Mouse (Mus musculus) kidney, embryonic 16.5 days (tissue): ENCODE results near the gene Tmem214. TPM values are rescaled to one million over a fixed set of nuclear protein-coding genes. Genes with fewer than 3 reads are reported as not detected.
A peak's percentile ranks its signal among the peaks of the same experiment; 100 is the strongest.

Source experiments
- ATAC-seq: fragments of 200-750 bp; cut with Nextera tagmentation; 2 replicates; pipeline ENCODE4 v1.8.0; 2017; ENCODE audit warnings: moderate TSS enrichment; ENCODE audit not compliant: low FRiP score, low TSS enrichment
- H3K27ac ChIP-seq: fragments of 300-500 bp; sonication (generic); 2 replicates; pipeline ENCODE4 v1.5.1; 2014; ENCODE audit warnings: low read length
- H3K27me3 ChIP-seq: fragments of 300-500 bp; sonication (generic); 2 replicates; pipeline ENCODE4 v1.6.1; 2014; ENCODE audit warnings: low read length, control low read depth, mixed read lengths; ENCODE audit not compliant: insufficient read depth
- H3K36me3 ChIP-seq: fragments of 300-500 bp; sonication (generic); 2 replicates; pipeline ENCODE4 v1.6.1; 2014; ENCODE audit warnings: low read length, control low read depth, mixed read lengths; ENCODE audit not compliant: insufficient read depth
- H3K4me1 ChIP-seq: fragments of 300-500 bp; sonication (generic); 2 replicates; pipeline ENCODE4 v1.6.1; 2014; ENCODE audit warnings: low read length, control low read depth, mixed read lengths; ENCODE audit not compliant: insufficient read depth
- H3K4me2 ChIP-seq: fragments of 300-500 bp; sonication (generic); replicated peaks from 2 replicates; pipeline ENCODE4 v1.6.1; 2014; ENCODE audit warnings: low read depth, low read length
- H3K4me3 ChIP-seq: fragments of 300-500 bp; sonication (generic); 2 replicates; pipeline ENCODE4 v1.5.1; 2014; ENCODE audit warnings: mild to moderate bottlenecking, low read length
- H3K9ac ChIP-seq: fragments of 300-500 bp; sonication (generic); replicated peaks from 2 replicates; pipeline ENCODE4 v1.6.1; 2014; ENCODE audit warnings: low read length
- H3K9me3 ChIP-seq: fragments of 300-500 bp; sonication (generic); 2 replicates; pipeline ENCODE4 v1.6.1; 2016; ENCODE audit warnings: low read length, control low read depth
- WGBS: fragments of 180-500 bp; shearing (Covaris S2); extraction: QIAGEN DNeasy Blood & Tissue Kit; methylation state at CpG from one replicate; pipeline ENCODE4 v1.1.7; 2014; 5-methylcytosine and 5-hydroxymethylcytosine counted together
- polyA plus RNA-seq: library from polyadenylated mRNA; unstranded; fragments of >200 nt; fragmentation: Nextera tagmentation; extraction: Ambion mirVana; gene quantifications from 2 replicates; pipeline ENCODE4 v1.2.1, GENCODE M21; 2015

The Tmem214 gene
- 96.8 and 98.3 TPM in 2 replicates for polyA plus RNA-seq

- Histone ChIP-seq H3K4me2 (peak within 1 kb of the TSS; percentile 71), H3K36me3 (peaks cover 18% of the 10 kb centered on the region), H3K4me1 (peaks cover 15% of the 10 kb centered on the region), H3K4me3 (no peak within 1 kb of the TSS), H3K27me3 (no peaks in the 10 kb centered on the region), H3K9ac (peak within 1 kb of the TSS; percentile 93), H3K9me3 (no peaks in the 10 kb centered on the region), H3K27ac (peak within 1 kb of the TSS; percentile 4; the same call in 1 of the 2 replicates)
- 93% methylated on average over 3 of the region's 3 CpGs for WGBS
- ATAC-seq = no peak
Measured at GRCm38 (mm10) chr5:30867712-30868111, at the start of gene Tmem214. Tmem214 (plus strand) TSS chr5:30868012.

GRCm38 (mm10) chr5:30818758-30819309 is 49.0 kb upstream of the Tmem214 start:
- Histone ChIP-seq H3K4me2 (no peak overlapping the region), H3K36me3 (no peaks in the 10 kb centered on the region), H3K4me1 (peaks cover 13% of the 10 kb centered on the region), H3K27me3 (no peaks in the 10 kb centered on the region), H3K9ac (no peak overlapping the region), H3K9me3 (no peaks in the 10 kb centered on the region), H3K27ac (no peak overlapping the region), H3K4me3 (no peak overlapping the region)
- no peak for ATAC-seq
- 82% methylated on average over 8 of the region's 8 CpGs for WGBS

GRCm38 (mm10) chr5:30822689-30823088 is 45.1 kb upstream of the Tmem214 start:
- H3K4me1 ChIP-seq = no peaks in the 10 kb centered on the region
- no peak overlapping the region for H3K27ac ChIP-seq
- 73% methylated on average over 5 of the region's 5 CpGs for WGBS
- H3K4me2 ChIP-seq = no peak overlapping the region
- no peaks in the 10 kb centered on the region for H3K27me3 ChIP-seq
- H3K4me3 ChIP-seq = no peak overlapping the region
- H3K9me3 ChIP-seq = no peaks in the 10 kb centered on the region
- ATAC-seq = no peak
- H3K36me3 ChIP-seq = no peaks in the 10 kb centered on the region
- H3K9ac ChIP-seq = no peak overlapping the region

- no peak overlapping the region for H3K4me3 ChIP-seq
- H3K36me3 ChIP-seq = no peaks in the 10 kb centered on the region
- no peak for ATAC-seq
- no peaks in the 10 kb centered on the region for H3K4me1 ChIP-seq
- H3K27me3 ChIP-seq = no peaks in the 10 kb centered on the region
- H3K27ac ChIP-seq = no peak overlapping the region
- H3K9me3 ChIP-seq = no peaks in the 10 kb centered on the region
- WGBS = 90% methylated on average over 3 of the region's 3 CpGs
- H3K4me2 ChIP-seq = no peak overlapping the region
- no peak overlapping the region for H3K9ac ChIP-seq
Measured at GRCm38 (mm10) chr5:30823091-30823490, 44.7 kb upstream of the Tmem214 start.

- no peak overlapping the region for H3K27ac ChIP-seq
- H3K36me3 ChIP-seq = no peaks in the 10 kb centered on the region
- H3K9me3 ChIP-seq = no peaks in the 10 kb centered on the region
- WGBS = 90% methylated on average over 11 of the region's 11 CpGs
- no peaks in the 10 kb centered on the region for H3K4me1 ChIP-seq
- no peak for ATAC-seq
- no peak overlapping the region for H3K9ac ChIP-seq
- H3K4me2 ChIP-seq = no peak overlapping the region
- no peaks in the 10 kb centered on the region for H3K27me3 ChIP-seq
- no peak overlapping the region for H3K4me3 ChIP-seq
Measured at GRCm38 (mm10) chr5:30824124-30824988, 43.5 kb upstream of the Tmem214 start.

- WGBS = 72% methylated on average over 10 of the region's 10 CpGs
- Histone ChIP-seq H3K4me1 (no peaks in the 10 kb centered on the region), H3K4me3 (no peak overlapping the region), H3K27me3 (no peaks in the 10 kb centered on the region), H3K36me3 (no peaks in the 10 kb centered on the region), H3K9me3 (no peaks in the 10 kb centered on the region), H3K9ac (no peak overlapping the region), H3K27ac (no peak overlapping the region), H3K4me2 (no peak overlapping the region)
- ATAC-seq = no peak
Measured at GRCm38 (mm10) chr5:30825166-30825565, 42.6 kb upstream of the Tmem214 start.

- Histone ChIP-seq H3K4me1 (no peaks in the 10 kb centered on the region), H3K27ac (no peak overlapping the region), H3K4me3 (no peak overlapping the region), H3K4me2 (no peak overlapping the region), H3K9me3 (no peaks in the 10 kb centered on the region), H3K9ac (no peak overlapping the region), H3K27me3 (no peaks in the 10 kb centered on the region), H3K36me3 (no peaks in the 10 kb centered on the region)
- WGBS = 62% methylated on average over 6 of the region's 6 CpGs
- ATAC-seq = no peak
Measured at GRCm38 (mm10) chr5:30825821-30826220, 42.0 kb upstream of the Tmem214 start.

GRCm38 (mm10) chr5:30833416-30833815 is 34.4 kb upstream of the Tmem214 start:
- H3K4me2 ChIP-seq = no peak overlapping the region
- ATAC-seq = no peak
- no peak overlapping the region for H3K9ac ChIP-seq
- H3K27ac ChIP-seq = no peak overlapping the region
- WGBS = 86% methylated on average over 3 of the region's 3 CpGs
- no peaks in the 10 kb centered on the region for H3K4me1 ChIP-seq
- peaks cover 3% of the 10 kb centered on the region; the same call in 1 of the 2 replicates for H3K36me3 ChIP-seq
- no peaks in the 10 kb centered on the region for H3K9me3 ChIP-seq
- H3K4me3 ChIP-seq = no peak overlapping the region
- H3K27me3 ChIP-seq = no peaks in the 10 kb centered on the region

GRCm38 (mm10) chr5:30839731-30840130 is 28.1 kb upstream of the Tmem214 start:
- H3K4me3 ChIP-seq = no peak overlapping the region
- WGBS = 79% methylated on average over 2 of the region's 2 CpGs
- no peaks in the 10 kb centered on the region for H3K9me3 ChIP-seq
- H3K27me3 ChIP-seq = no peaks in the 10 kb centered on the region
- no peaks in the 10 kb centered on the region for H3K4me1 ChIP-seq
- no peak overlapping the region for H3K9ac ChIP-seq
- no peak overlapping the region for H3K27ac ChIP-seq
- no peak overlapping the region for H3K4me2 ChIP-seq
- H3K36me3 ChIP-seq = peaks cover 3% of the 10 kb centered on the region; the same call in 1 of the 2 replicates
- ATAC-seq = no peak

- Histone ChIP-seq H3K9me3 (no peaks in the 10 kb centered on the region), H3K27ac (no peak overlapping the region), H3K4me2 (no peak overlapping the region), H3K4me1 (no peaks in the 10 kb centered on the region), H3K36me3 (no peaks in the 10 kb centered on the region; the same call in 1 of the 2 replicates), H3K4me3 (no peak overlapping the region), H3K27me3 (no peaks in the 10 kb centered on the region), H3K9ac (no peak overlapping the region)
- WGBS = 53% methylated on average over 3 of the region's 3 CpGs
- ATAC-seq = no peak
Measured at GRCm38 (mm10) chr5:30841896-30842295, 25.9 kb upstream of the Tmem214 start.
